Mouse (Mus musculus): ENCODE measurements around the gene AC124502.3. TPM values are rescaled to one million over a fixed set of nuclear protein-coding genes. Genes with fewer than 3 reads are reported as not detected.

Gene AC124502.3
- polyA plus RNA-seq, 1 experiment from 2014 or later = 2.2 TPM

DNA sequence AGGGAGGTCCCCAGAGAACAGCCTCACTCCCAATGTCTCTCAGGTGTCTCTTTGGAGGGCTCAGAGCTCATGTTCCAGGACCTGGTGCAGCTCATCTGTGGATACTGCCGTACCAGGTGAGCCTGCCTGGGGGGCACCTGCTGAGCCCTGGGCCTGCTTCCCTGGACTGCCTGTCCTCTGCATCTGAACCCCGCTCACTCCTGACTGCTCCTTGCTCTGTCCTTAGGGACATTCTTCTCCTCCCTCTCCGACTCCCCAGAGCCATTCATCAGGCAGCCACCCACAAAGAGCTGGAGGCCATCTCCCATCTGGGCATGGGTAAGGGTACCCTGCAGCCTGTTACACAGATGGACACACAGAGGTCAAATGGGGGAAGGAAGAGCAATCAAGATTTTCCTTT, 12.8 kb downstream of the AC124502.3 start:
- 56% methylated on average over 3 of the region's 3 CpGs for WGBS
- Histone ChIP-seq H3K9ac (no peak overlapping the region), H3K27ac (0 out of 2 replicates have a peak overlapping the region, but pooled peaks have one; percentile 16), H3K4me1 (peaks cover 18% of the 10 kb centered on the region), H3K27me3 (replicated peaks) (peaks cover 6% of the 10 kb centered on the region; the same call in 1 of the 2 replicates), H3K36me3 (0 out of 2 replicates have a peak, but pooled peaks cover 14% of the 10 kb centered on the region), H3K4me3 (replicated peaks) (peak overlapping the region; percentile 35; the same call in 1 of the 2 replicates), H3K4me2 (peak overlapping the region; percentile 51), H3K9me3 (no peaks in the 10 kb centered on the region)
- ATAC-seq (ENCODE audit: insufficient read depth, low FRiP score, low read depth) = no peak

- Histone ChIP-seq H3K4me3 (replicated peaks) (no peak overlapping the region), H3K9me3 (no peaks in the 10 kb centered on the region), H3K4me2 (no peak overlapping the region; the same call in 1 of the 2 replicates), H3K27me3 (replicated peaks) (peaks cover 6% of the 10 kb centered on the region; the same call in 1 of the 2 replicates), H3K36me3 (0 out of 2 replicates have a peak, but pooled peaks cover 11% of the 10 kb centered on the region), H3K27ac (no peak overlapping the region), H3K9ac (no peak overlapping the region), H3K4me1 (peaks cover 22% of the 10 kb centered on the region)
- no peak for ATAC-seq (ENCODE audit: insufficient read depth, low FRiP score, low read depth)
- WGBS = 42% methylated on average over 25 of the region's 25 CpGs
Observed at GRCm38 (mm10) chr19:5052166-5052822, 13.6 kb downstream of the AC124502.3 start.

GRCm38 (mm10) chr19:5052853-5053252, 14.2 kb downstream of the AC124502.3 start:
- H3K9ac ChIP-seq = no peak overlapping the region
- no peak overlapping the region for H3K4me3 ChIP-seq (replicated peaks)
- H3K27ac ChIP-seq = no peak overlapping the region
- no peak overlapping the region for H3K4me2 ChIP-seq
- peaks cover 23% of the 10 kb centered on the region for H3K4me1 ChIP-seq
- H3K27me3 ChIP-seq (replicated peaks) = peaks cover 6% of the 10 kb centered on the region; the same call in 1 of the 2 replicates
- 64% methylated on average over 17 of the region's 17 CpGs for WGBS
- 0 out of 2 replicates have a peak, but pooled peaks cover 6% of the 10 kb centered on the region for H3K36me3 ChIP-seq
- no peak for ATAC-seq (ENCODE audit: insufficient read depth, low FRiP score, low read depth)
- no peaks in the 10 kb centered on the region for H3K9me3 ChIP-seq

- no peak for ATAC-seq (ENCODE audit: insufficient read depth, low FRiP score, low read depth)
- H3K4me1 ChIP-seq = peaks cover 32% of the 10 kb centered on the region
Observed at GRCm38 (mm10) chr19:5053909-5054308, 15.2 kb downstream of the AC124502.3 start.

GRCm38 (mm10) chr19:5056251-5056650, 17.6 kb downstream of the AC124502.3 start:
- Histone ChIP-seq H3K9ac (no peak overlapping the region), H3K27ac (0 out of 2 replicates have a peak overlapping the region, but pooled peaks have one; percentile 40), H3K9me3 (no peaks in the 10 kb centered on the region), H3K4me1 (peaks cover 40% of the 10 kb centered on the region), H3K4me3 (replicated peaks) (no peak overlapping the region), H3K4me2 (no peak overlapping the region), H3K36me3 (no peaks in the 10 kb centered on the region), H3K27me3 (replicated peaks) (peaks cover 6% of the 10 kb centered on the region; the same call in 1 of the 2 replicates)
- ATAC-seq (ENCODE audit: insufficient read depth, low FRiP score, low read depth) = peak; percentile 11; the same call in 1 of the 2 replicates
- WGBS = 9% methylated on average over 6 of the region's 6 CpGs

More at GRCm38 (mm10) chr19:5053909-5054308, 15.2 kb downstream of the AC124502.3 start:
- 0 out of 2 replicates have a peak, but pooled peaks cover 3% of the 10 kb centered on the region for H3K36me3 ChIP-seq
- H3K9ac ChIP-seq = no peak overlapping the region
- no peak overlapping the region for H3K4me3 ChIP-seq (replicated peaks)
- H3K4me2 ChIP-seq = no peak overlapping the region
- no peaks in the 10 kb centered on the region for H3K9me3 ChIP-seq
- WGBS = 23% methylated on average over 9 of the region's 9 CpGs
- no peak overlapping the region for H3K27ac ChIP-seq
- peaks cover 6% of the 10 kb centered on the region; the same call in 1 of the 2 replicates for H3K27me3 ChIP-seq (replicated peaks)

DNA sequence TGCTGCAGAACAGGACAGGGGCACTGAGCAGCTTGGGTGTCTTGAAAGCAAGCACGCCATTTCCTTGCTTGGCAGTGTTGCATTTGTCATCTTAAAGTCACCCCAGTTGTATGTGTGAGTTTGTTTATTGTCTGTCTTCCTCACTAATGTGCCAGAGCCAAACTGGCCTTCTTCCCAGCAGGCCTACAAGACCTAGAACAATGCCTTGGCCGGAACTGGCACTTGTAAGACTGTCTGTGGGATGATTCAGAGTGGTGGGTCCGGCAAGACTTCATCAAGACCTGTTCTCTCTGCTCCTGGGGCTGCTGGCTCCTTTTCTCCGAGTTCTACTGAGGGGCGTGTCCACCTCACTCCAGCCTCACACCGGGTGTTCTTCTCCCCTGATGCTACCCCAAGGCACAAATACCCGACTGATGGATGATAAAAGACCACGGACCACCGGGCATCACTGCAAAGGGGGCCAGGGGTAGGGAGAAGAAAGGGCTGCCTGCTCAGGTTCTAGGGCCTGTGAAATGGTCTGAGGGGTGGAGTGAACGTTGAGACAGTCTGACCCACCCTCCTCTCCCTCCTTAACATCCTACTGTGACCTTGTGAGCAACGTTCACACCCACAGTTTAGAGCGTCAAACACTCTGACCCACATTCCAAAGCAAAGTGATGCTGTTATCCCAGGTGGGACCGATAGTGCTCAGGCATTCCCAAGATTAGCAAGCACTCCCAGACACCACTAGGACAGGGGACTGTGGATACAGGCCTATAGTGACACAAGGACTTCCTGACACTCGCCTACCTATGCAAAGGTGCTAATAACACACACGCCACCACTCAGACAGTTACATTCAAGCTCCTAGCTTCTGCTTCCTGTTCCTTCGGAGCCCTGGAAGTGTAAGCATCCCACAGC, 19.4 kb downstream of the AC124502.3 start:
- Histone ChIP-seq H3K27me3 (replicated peaks) (peaks cover 5% of the 10 kb centered on the region; the same call in 1 of the 2 replicates), H3K27ac (peak overlapping the region; percentile 80), H3K9me3 (no peaks in the 10 kb centered on the region), H3K4me3 (replicated peaks) (no peak overlapping the region), H3K9ac (no peak overlapping the region), H3K36me3 (no peaks in the 10 kb centered on the region), H3K4me2 (no peak overlapping the region), H3K4me1 (peaks cover 45% of the 10 kb centered on the region)
- ATAC-seq (ENCODE audit: insufficient read depth, low FRiP score, low read depth) = no peak
- WGBS = 23% methylated on average over 16 of the region's 16 CpGs

GRCm38 (mm10) chr19:5058801-5059771, 20.4 kb downstream of the AC124502.3 start:
- Histone ChIP-seq H3K4me2 (peak overlapping the region; percentile 16; the same call in 1 of the 2 replicates), H3K9ac (no peak overlapping the region; the same call in 1 of the 2 replicates), H3K27me3 (replicated peaks) (no peaks in the 10 kb centered on the region), H3K4me1 (peaks cover 45% of the 10 kb centered on the region), H3K9me3 (no peaks in the 10 kb centered on the region), H3K4me3 (replicated peaks) (no peak overlapping the region), H3K27ac (peak overlapping the region; percentile 80), H3K36me3 (no peaks in the 10 kb centered on the region)
- WGBS = 13% methylated on average over 10 of the region's 10 CpGs
- ATAC-seq (ENCODE audit: insufficient read depth, low FRiP score, low read depth) = peak; percentile 29; the same call in 1 of the 2 replicates

- H3K9me3 ChIP-seq = no peaks in the 10 kb centered on the region
- WGBS = 32% methylated on average over 5 of the region's 5 CpGs
- H3K4me2 ChIP-seq = no peak overlapping the region
- peak overlapping the region; percentile 80 for H3K27ac ChIP-seq
- peak; percentile 11; the same call in 1 of the 2 replicates for ATAC-seq (ENCODE audit: insufficient read depth, low FRiP score, low read depth)
- H3K27me3 ChIP-seq (replicated peaks) = no peaks in the 10 kb centered on the region
- no peak overlapping the region for H3K4me3 ChIP-seq (replicated peaks)
- H3K4me1 ChIP-seq = peaks cover 52% of the 10 kb centered on the region
- no peak overlapping the region for H3K9ac ChIP-seq
- H3K36me3 ChIP-seq = no peaks in the 10 kb centered on the region
Observed at GRCm38 (mm10) chr19:5060365-5061330, 22.0 kb downstream of the AC124502.3 start.

- H3K4me1 ChIP-seq = peaks cover 49% of the 10 kb centered on the region
Observed at GRCm38 (mm10) chr19:5062041-5062440, 23.4 kb downstream of the AC124502.3 start.

DNA sequence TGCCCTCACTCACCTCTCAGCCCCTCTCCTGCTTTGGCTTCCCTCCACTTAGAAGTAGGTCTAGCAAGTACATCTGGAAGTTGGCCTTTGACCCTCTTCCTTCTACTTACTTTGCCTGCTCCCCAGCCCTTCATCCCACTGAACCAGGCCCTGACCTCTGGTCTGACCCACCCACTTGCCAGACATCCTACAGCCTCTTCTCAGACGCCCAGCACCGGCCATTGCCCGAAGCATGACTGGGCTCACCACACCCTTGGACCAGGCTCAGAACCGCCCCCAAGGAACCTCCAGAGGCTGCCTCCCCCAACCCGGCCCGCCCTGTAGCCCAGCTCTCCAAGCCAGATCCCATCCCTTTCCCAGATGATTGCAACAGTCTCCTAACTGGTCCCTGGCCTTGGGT, 23.8 kb downstream of the AC124502.3 start:
- Histone ChIP-seq H3K36me3 (no peaks in the 10 kb centered on the region), H3K27me3 (replicated peaks) (no peaks in the 10 kb centered on the region), H3K4me3 (replicated peaks) (no peak overlapping the region), H3K4me1 (peaks cover 53% of the 10 kb centered on the region), H3K4me2 (no peak overlapping the region), H3K9me3 (no peaks in the 10 kb centered on the region), H3K9ac (no peak overlapping the region), H3K27ac (no peak overlapping the region)
- WGBS = 62% methylated on average over 6 of the region's 6 CpGs
- ATAC-seq (ENCODE audit: insufficient read depth, low FRiP score, low read depth) = no peak

More at GRCm38 (mm10) chr19:5062041-5062440, 23.4 kb downstream of the AC124502.3 start:
- Histone ChIP-seq H3K9ac (no peak overlapping the region), H3K4me2 (no peak overlapping the region), H3K9me3 (no peaks in the 10 kb centered on the region), H3K4me3 (replicated peaks) (no peak overlapping the region), H3K27ac (no peak overlapping the region), H3K36me3 (no peaks in the 10 kb centered on the region), H3K27me3 (replicated peaks) (no peaks in the 10 kb centered on the region)
- 75% methylated on average over 5 of the region's 5 CpGs for WGBS
- no peak; the same call in 1 of the 2 replicates for ATAC-seq (ENCODE audit: insufficient read depth, low FRiP score, low read depth)

Data from stomach, embryonic 15.5 days (tissue).